Mouse (Mus musculus) layer of hippocampus, adult 2 months (tissue): ENCODE data around the gene Pofut1. TPM values are rescaled to one million over a fixed set of nuclear protein-coding genes. Genes with fewer than 3 reads are reported as not detected.
"Not testable (repeated sequence)": the region's sequence is repeated elsewhere in the genome, so short reads cannot be mapped to it uniquely, and the experiment has no call there.

Experiments used
- DNase-seq, 2 experiments: peaks; one replicate each; pipeline ENCODE4 v3.0.0; 2022; ENCODE audit warnings: low spot score in 2 of 2
- H3K27ac ChIP-seq: fragments of 200-600 bp; 2 replicates; pipeline ENCODE4 v1.8.1; 2022
- H3K4me3 ChIP-seq: fragments of 200-600 bp; 2 replicates; pipeline ENCODE4 v1.8.1; 2022; ENCODE audit warnings: mild to moderate bottlenecking
- CTCF ChIP-seq: fragments of 200-600 bp; conservative IDR thresholded peaks from 2 replicates; pipeline ENCODE4 v1.8.1; 2022; ENCODE audit warnings: antibody characterized with exemption, mild to moderate bottlenecking, moderate library complexity
- total RNA-seq, 2 experiments: library from RNA; stranded (reverse); gene quantifications; 2 replicates each; pipeline ENCODE4 v1.2.3; 2021

Pofut1 gene
- total RNA-seq, 2 experiments from 2014 or later = 16.6 to 19.4 TPM

DNA sequence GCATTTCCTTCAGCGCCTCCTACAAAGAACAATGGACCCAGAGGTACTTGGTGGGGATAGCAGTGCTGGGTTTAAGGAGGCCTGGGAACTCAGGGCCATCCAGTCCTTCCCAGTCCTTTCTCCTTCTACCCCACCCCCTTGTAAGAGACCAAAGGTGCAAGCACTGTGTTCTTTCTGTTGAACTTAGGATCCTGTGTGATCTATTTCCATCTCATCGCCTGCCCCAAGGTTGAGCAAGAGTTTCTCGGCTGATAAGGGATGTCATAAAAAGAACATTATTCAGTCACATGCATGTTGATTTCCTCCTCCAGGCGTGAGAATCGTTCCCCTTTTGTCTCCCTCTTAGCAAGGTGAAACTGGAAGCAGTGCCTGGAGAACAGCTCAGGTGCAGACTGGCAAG lies 8.4 kb downstream of the Pofut1 start:
- Histone ChIP-seq H3K4me3 (no peak overlapping the region), H3K27ac (no peak overlapping the region)
- TF ChIP-seq CTCF = no peak
- DNase-seq = no peak

GRCm38 (mm10) chr2:153256604-153257003 lies 15.3 kb downstream of the Pofut1 start:
- DNase-seq = no peak
- Histone ChIP-seq H3K4me3 (no peak overlapping the region), H3K27ac (no peak overlapping the region)
- no peak for TF ChIP-seq CTCF

- no peak overlapping the region for H3K4me3 ChIP-seq
- H3K27ac ChIP-seq = no peak overlapping the region
- no peak for DNase-seq
- TF ChIP-seq CTCF = no peak
Measured at GRCm38 (mm10) chr2:153259030-153259863, 17.9 kb downstream of the Pofut1 start.

DNA sequence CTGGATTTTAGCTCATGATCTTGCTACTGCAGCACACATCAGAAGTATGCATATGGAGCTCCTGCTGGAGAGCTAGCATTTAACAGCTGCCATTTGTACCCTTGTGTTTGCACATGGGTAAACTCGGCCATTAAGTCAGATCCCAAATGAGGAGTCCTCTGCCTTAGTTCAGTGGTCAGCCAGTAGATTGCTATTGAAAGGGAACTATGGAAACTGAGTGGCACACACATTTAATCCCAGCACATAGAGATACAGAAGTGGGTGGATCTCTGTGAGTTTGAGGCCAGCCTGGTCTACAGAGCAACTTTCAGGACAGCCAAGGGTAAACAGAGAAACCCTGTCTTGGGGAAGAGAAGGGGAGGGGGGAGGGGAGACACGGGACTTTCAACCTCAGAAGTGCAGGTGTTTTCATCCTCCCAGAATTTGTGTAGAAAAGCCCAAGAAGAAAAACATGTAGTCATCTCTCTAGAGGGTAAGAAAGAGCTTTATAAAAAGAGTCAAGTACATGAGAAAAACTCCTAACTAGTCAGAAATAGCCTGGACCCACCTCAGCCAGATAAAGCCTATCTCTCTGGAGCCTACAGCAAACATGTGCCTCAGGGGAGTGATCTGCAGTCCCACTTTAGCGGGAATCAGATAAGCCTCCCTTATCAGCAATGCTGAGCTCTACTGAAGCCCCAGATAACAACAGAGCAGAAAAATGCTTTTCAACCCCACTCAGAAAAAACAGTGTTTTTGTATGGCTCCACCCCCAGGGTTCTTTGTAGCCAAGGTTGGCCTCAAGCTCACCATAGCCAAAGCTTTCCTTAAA lies 18.7 kb downstream of the Pofut1 start:
- Histone ChIP-seq H3K27ac (no peak overlapping the region), H3K4me3 (no peak overlapping the region)
- DNase-seq = no peak
- no peak for TF ChIP-seq CTCF

GRCm38 (mm10) chr2:153263053-153263452 lies 21.7 kb downstream of the Pofut1 start:
- Histone ChIP-seq H3K4me3 (no peak overlapping the region), H3K27ac (no peak overlapping the region)
- no peak for DNase-seq
- TF ChIP-seq CTCF = no peak

DNA sequence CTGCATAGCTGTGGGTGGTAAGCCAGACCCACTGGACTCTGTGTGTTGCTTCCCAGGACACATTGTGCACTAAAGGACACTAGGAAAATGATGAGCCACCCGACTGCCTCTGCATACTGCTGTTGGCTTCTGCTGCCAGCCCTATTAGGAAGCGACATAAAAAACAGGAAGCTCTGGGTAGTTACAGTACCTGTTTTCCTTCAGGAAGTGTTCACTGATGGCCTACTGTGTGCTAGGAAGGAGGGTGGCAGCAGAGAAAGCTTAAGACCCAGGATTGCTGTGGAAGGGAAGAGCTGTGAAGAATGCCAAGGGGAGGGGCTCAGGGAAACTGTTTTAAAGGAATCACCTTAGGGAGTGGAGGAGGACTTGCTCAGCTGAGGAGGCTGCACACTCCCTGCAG lies 26.0 kb downstream of the Pofut1 start:
- Histone ChIP-seq H3K4me3 (no peak overlapping the region), H3K27ac (no peak overlapping the region)
- DNase-seq = no peak
- no peak for TF ChIP-seq CTCF

GRCm38 (mm10) chr2:153270231-153270915 lies 29.0 kb downstream of the Pofut1 start:
- H3K27ac ChIP-seq, H3K4me3 ChIP-seq, DNase-seq: not testable (repeated sequence)

DNA sequence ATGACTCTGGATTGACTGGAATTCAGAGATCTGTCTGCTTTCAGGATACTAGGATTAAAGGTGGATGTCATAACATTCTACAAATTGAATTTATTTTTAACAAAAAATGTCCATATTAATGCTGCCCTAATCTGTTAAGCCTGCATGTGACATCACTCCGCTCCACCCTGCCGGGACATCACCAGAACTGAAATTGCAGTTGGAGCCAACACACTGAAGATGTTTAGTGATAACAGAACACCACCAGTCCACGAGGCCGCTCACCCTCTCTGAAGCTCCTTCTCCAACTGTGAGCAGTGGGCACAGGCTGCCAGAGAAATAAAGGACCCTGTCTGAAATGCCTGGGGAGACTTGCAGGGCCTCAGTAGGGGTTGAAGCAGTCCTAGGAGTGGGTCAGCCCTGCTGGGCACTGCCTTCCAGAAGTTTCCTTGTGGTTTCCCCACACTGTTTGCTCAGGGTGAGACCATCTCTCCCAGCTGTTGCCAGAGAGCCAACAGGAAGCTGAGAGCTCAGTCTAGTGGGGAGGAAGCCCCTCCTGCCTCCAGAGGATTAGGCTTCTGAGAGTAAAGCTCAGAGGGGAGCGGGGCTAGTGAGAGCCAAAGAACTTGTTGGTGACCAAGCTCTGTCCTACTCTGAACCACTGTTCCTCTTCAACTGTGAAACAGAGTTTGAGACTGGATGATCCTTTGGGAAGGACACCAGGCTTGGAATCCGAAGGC lies 33.0 kb downstream of the Pofut1 start:
- DNase-seq, H3K4me3 ChIP-seq, H3K27ac ChIP-seq: not testable (repeated sequence)

- H3K4me3 ChIP-seq = no peak overlapping the region
- no peak overlapping the region for H3K27ac ChIP-seq
- no peak for TF ChIP-seq CTCF
- DNase-seq = no peak
Measured at GRCm38 (mm10) chr2:153274919-153275247, 33.5 kb downstream of the Pofut1 start.

DNA sequence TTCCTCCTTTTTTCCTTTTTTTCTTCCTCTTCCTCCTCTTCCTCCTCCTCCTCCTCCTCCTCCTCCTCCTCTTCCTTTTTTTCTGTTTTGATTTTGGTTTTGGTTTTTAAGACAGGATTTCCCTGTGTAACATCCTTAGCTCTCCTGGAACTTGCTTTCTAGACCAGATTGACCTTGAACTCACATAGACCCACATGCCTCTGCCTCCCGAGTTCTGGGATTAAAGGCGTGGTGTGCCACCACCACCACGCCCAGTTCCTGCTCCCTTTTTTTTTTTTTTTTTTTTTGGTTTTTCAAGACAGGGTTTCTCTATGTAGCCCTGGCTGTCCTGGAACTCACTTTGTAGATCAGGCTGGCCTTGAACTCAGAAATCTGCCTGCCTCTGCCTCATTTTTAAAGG lies 34.2 kb downstream of the Pofut1 start:
- DNase-seq, H3K27ac ChIP-seq, H3K4me3 ChIP-seq: not testable (repeated sequence)

GRCm38 (mm10) chr2:153276440-153276839 lies 35.1 kb downstream of the Pofut1 start:
- Histone ChIP-seq H3K4me3 (no peak overlapping the region), H3K27ac (no peak overlapping the region)
- DNase-seq = no peak
- TF ChIP-seq CTCF = no peak

DNA sequence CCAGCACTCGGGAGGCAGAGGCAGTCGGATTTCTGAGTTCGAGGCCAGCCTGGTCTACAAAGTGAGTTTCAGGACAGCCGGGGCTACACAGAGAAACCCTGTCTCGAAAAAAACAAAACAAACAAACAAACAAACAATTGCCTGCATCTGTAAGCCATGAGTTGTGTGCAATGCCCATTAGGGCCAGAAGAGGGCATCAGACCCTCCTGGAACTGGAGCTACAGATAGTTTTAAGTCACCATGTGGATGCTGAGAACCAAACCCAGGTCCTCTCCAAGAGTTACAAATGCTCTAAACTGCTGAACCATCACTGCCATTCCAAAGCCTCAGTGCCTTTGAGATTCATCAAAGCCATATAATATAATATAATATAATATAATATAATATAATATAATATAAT lies 35.5 kb downstream of the Pofut1 start:
- peak; percentile 26 for TF ChIP-seq CTCF
- H3K27ac ChIP-seq, H3K4me3 ChIP-seq, DNase-seq: not testable (repeated sequence)

- Histone ChIP-seq H3K4me3 (no peak overlapping the region), H3K27ac (no peak overlapping the region)
- no peak for TF ChIP-seq CTCF
- DNase-seq = no peak
Measured at GRCm38 (mm10) chr2:153278357-153278756, 37.0 kb downstream of the Pofut1 start.
